Mouse (Mus musculus): Measurements from ENCODE around the gene Gm3164. TPM values are rescaled to one million over a fixed set of nuclear protein-coding genes. Genes with fewer than 3 reads are reported as not detected.
"Not testable (repeated sequence)": the region's sequence is repeated elsewhere in the genome, so short reads cannot be mapped to it uniquely, and the experiment has no call there.

Gm3164 gene
- polyA plus RNA-seq, 1 experiment from 2014 or later, result 1.3 TPM

- not testable (repeated sequence) for H3K9ac ChIP-seq (ENCODE audit: low read depth, low read length); H3K4me2 ChIP-seq (replicated peaks; ENCODE audit: low read depth, low read length); DNase-seq (ENCODE audit: low spot score); H3K9me3 ChIP-seq (ENCODE audit: control insufficient read depth, low read length); H3K27ac ChIP-seq (ENCODE audit: low read depth, low read length); H3K36me3 ChIP-seq (ENCODE audit: control insufficient read depth, insufficient read depth, low read length); H3K4me1 ChIP-seq (replicated peaks; ENCODE audit: control insufficient read depth, insufficient read depth, low read length); ATAC-seq (ENCODE audit: low FRiP score); H3K27me3 ChIP-seq (ENCODE audit: control insufficient read depth, insufficient read depth, low read length); H3K4me3 ChIP-seq (ENCODE audit: low read depth, low read length)
- 86% methylated on average over 5 of the region's 5 CpGs for WGBS
Measured at GRCm38 (mm10) chr14:4400115-4400789, 15.0 kb upstream of the Gm3164 start.

GRCm38 (mm10) chr14:4401245-4401644, 14.0 kb upstream of the Gm3164 start:
- not testable (repeated sequence) for H3K4me1 ChIP-seq (replicated peaks; ENCODE audit: control insufficient read depth, insufficient read depth, low read length); ATAC-seq (ENCODE audit: low FRiP score); DNase-seq (ENCODE audit: low spot score); H3K36me3 ChIP-seq (ENCODE audit: control insufficient read depth, insufficient read depth, low read length); H3K27me3 ChIP-seq (ENCODE audit: control insufficient read depth, insufficient read depth, low read length); H3K9ac ChIP-seq (ENCODE audit: low read depth, low read length); H3K4me3 ChIP-seq (ENCODE audit: low read depth, low read length); H3K27ac ChIP-seq (ENCODE audit: low read depth, low read length); H3K9me3 ChIP-seq (ENCODE audit: control insufficient read depth, low read length); H3K4me2 ChIP-seq (replicated peaks; ENCODE audit: low read depth, low read length)
- 87% methylated on average over 5 of the region's 5 CpGs for WGBS

- not testable (repeated sequence) for H3K4me3 ChIP-seq (ENCODE audit: low read depth, low read length); H3K4me2 ChIP-seq (replicated peaks; ENCODE audit: low read depth, low read length); H3K27me3 ChIP-seq (ENCODE audit: control insufficient read depth, insufficient read depth, low read length); H3K27ac ChIP-seq (ENCODE audit: low read depth, low read length); DNase-seq (ENCODE audit: low spot score); H3K9me3 ChIP-seq (ENCODE audit: control insufficient read depth, low read length); H3K4me1 ChIP-seq (replicated peaks; ENCODE audit: control insufficient read depth, insufficient read depth, low read length); H3K9ac ChIP-seq (ENCODE audit: low read depth, low read length); ATAC-seq (ENCODE audit: low FRiP score); H3K36me3 ChIP-seq (ENCODE audit: control insufficient read depth, insufficient read depth, low read length)
Measured at GRCm38 (mm10) chr14:4403840-4404239, 11.4 kb upstream of the Gm3164 start.

- H3K27me3 ChIP-seq (ENCODE audit: control insufficient read depth, insufficient read depth, low read length); ATAC-seq (ENCODE audit: low FRiP score); H3K4me1 ChIP-seq (replicated peaks; ENCODE audit: control insufficient read depth, insufficient read depth, low read length); H3K36me3 ChIP-seq (ENCODE audit: control insufficient read depth, insufficient read depth, low read length); DNase-seq (ENCODE audit: low spot score); H3K4me2 ChIP-seq (replicated peaks; ENCODE audit: low read depth, low read length); H3K27ac ChIP-seq (ENCODE audit: low read depth, low read length); H3K9me3 ChIP-seq (ENCODE audit: control insufficient read depth, low read length); H3K4me3 ChIP-seq (ENCODE audit: low read depth, low read length); H3K9ac ChIP-seq (ENCODE audit: low read depth, low read length): not testable (repeated sequence)
- WGBS, result 67% methylated on average over 1 of the region's 1 CpGs
Measured at GRCm38 (mm10) chr14:4409939-4410338, 5.3 kb upstream of the Gm3164 start.

GRCm38 (mm10) chr14:4430692-4431091, 15.4 kb downstream of the Gm3164 start, which contains the start of gene Gm3173:
TSS of gene Gm3173 (plus strand) at chr14:4430992.
- H3K4me2 ChIP-seq (replicated peaks; ENCODE audit: low read depth, low read length); H3K27ac ChIP-seq (ENCODE audit: low read depth, low read length); ATAC-seq (ENCODE audit: low FRiP score); H3K4me3 ChIP-seq (ENCODE audit: low read depth, low read length); H3K4me1 ChIP-seq (replicated peaks; ENCODE audit: control insufficient read depth, insufficient read depth, low read length); H3K36me3 ChIP-seq (ENCODE audit: control insufficient read depth, insufficient read depth, low read length); DNase-seq (ENCODE audit: low spot score); H3K9me3 ChIP-seq (ENCODE audit: control insufficient read depth, low read length); H3K27me3 ChIP-seq (ENCODE audit: control insufficient read depth, insufficient read depth, low read length); H3K9ac ChIP-seq (ENCODE audit: low read depth, low read length): not testable (repeated sequence)

GRCm38 (mm10) chr14:4481445-4481844, 66.2 kb downstream of the Gm3164 start, which contains the start of gene Gm3182:
TSS of gene Gm3182 (plus strand) at chr14:4481745.
- H3K9ac ChIP-seq (ENCODE audit: low read depth, low read length); H3K27me3 ChIP-seq (ENCODE audit: control insufficient read depth, insufficient read depth, low read length); H3K27ac ChIP-seq (ENCODE audit: low read depth, low read length); H3K4me1 ChIP-seq (replicated peaks; ENCODE audit: control insufficient read depth, insufficient read depth, low read length); ATAC-seq (ENCODE audit: low FRiP score); DNase-seq (ENCODE audit: low spot score); H3K4me2 ChIP-seq (replicated peaks; ENCODE audit: low read depth, low read length); H3K4me3 ChIP-seq (ENCODE audit: low read depth, low read length); H3K36me3 ChIP-seq (ENCODE audit: control insufficient read depth, insufficient read depth, low read length); H3K9me3 ChIP-seq (ENCODE audit: control insufficient read depth, low read length): not testable (repeated sequence)
- WGBS, result no CpG with 5 or more reads among the region's 2 CpGs

Other genes starting within 250 kb of the Gm3164 start
- 1.5 and 1.7 TPM in 2 replicates for gene Gm2974, start 232.9 kb upstream of the Gm3164 start, polyA plus RNA-seq (2014; fragmentation: Nextera tagmentation; extraction: Ambion mirVana)
- not detected in 2 replicates for gene Gm3138, start 165.8 kb upstream of the Gm3164 start, polyA plus RNA-seq (2014; fragmentation: Nextera tagmentation; extraction: Ambion mirVana)
- not detected in 2 replicates for gene Gm3149, start 98.2 kb upstream of the Gm3164 start, polyA plus RNA-seq (2014; fragmentation: Nextera tagmentation; extraction: Ambion mirVana)
- gene 2610042L04Rik, start 80.7 kb upstream of the Gm3164 start, polyA plus RNA-seq (2014; fragmentation: Nextera tagmentation; extraction: Ambion mirVana), result 0.69 and 0.81 TPM in 2 replicates
- 0.09 TPM in 1 of 2 replicates, not detected in the other for gene Gm3159, start 17.9 kb upstream of the Gm3164 start, polyA plus RNA-seq (2014; fragmentation: Nextera tagmentation; extraction: Ambion mirVana)
- not detected in 2 replicates for gene Gm3173, start 15.5 kb downstream of the Gm3164 start, polyA plus RNA-seq (2014; fragmentation: Nextera tagmentation; extraction: Ambion mirVana)
- gene Gm3182, start 66.3 kb downstream of the Gm3164 start, polyA plus RNA-seq (2014; fragmentation: Nextera tagmentation; extraction: Ambion mirVana), result not detected in 2 replicates
- gene Gm3047, start 140.0 kb downstream of the Gm3164 start, polyA plus RNA-seq (2014; fragmentation: Nextera tagmentation; extraction: Ambion mirVana), result not detected in 2 replicates
- gene Gm8159, start 216.9 kb downstream of the Gm3164 start, polyA plus RNA-seq (2014; fragmentation: Nextera tagmentation; extraction: Ambion mirVana), result not detected in 2 replicates
- 0.45 TPM in 1 of 2 replicates, not detected in the other for gene Gm3239, start 248.7 kb downstream of the Gm3164 start, polyA plus RNA-seq (2014; fragmentation: Nextera tagmentation; extraction: Ambion mirVana)